16 mouse cellular contexts compared by ENCODE assay signal in genomic region chr11:35406522-35406921, GRCm38 (mm10).
DNase-seq lines count a peak whose midpoint lies in the region; ATAC-seq and TF ChIP-seq lines count a peak whose summit lies in the region.
"Had no signal": no experiment of that assay in that cellular context is flagged by ENCODE, and none has a peak within 500 bp of the region (broad histone marks: within the 10 kb centered on the region; RNA-seq: fewer than 3 reads in every experiment).

No protein-coding gene starts in this region.

- no peak overlapping the region for H3K4me3 ChIP-seq in gastrocnemius, adult 2 months
- H3K4me3 ChIP-seq in lung, embryonic 16.5 days (ENCODE audit: low read length): no peak overlapping the region
- H3K4me3 ChIP-seq: kidney, embryonic 15.5 days; neural tube, embryonic 13.5 days had no signal

- peaks cover 7% of the 10 kb centered on the region; the same call in 1 of the 2 replicates for H3K4me1 ChIP-seq in lung, embryonic 16.5 days (replicated peaks; ENCODE audit: control insufficient read depth, insufficient read depth, low read length)

- intact Hi-C loops in gastrocnemius, adult 2 months (cut with DNase I): loop anchor here (10.0 kb wide), 1 partner anchor 562 kb away; no protein-coding TSS in a partner anchor
- intact Hi-C loops in gastrocnemius, postnatal 36 days (cut with DNase I): loop anchor here (2.0 to 5.0 kb wide), 2 partner anchors 288 to 564 kb away; no protein-coding TSS in a partner anchor

- DNase-seq in gastrocnemius, adult 2 months: no peak
- DNase-seq in gastrocnemius, postnatal 36 days: no peak
- DNase-seq in kidney, postnatal 4 days: peak; percentile 34 to 43
- DNase-seq in kidney, adult 11 months: no peak
- peak; percentile 71 for DNase-seq in brain, embryonic 14.5 days (ENCODE audit: low read depth)
- DNase-seq in cerebellum, adult 9-11 months: no peak
- DNase-seq in left cerebral cortex, adult 11 months (ENCODE audit: low spot score): no peak
- DNase-seq: adrenal gland, adult 2 months; cerebellum, adult 18-20 months; gastrocnemius, postnatal 25 days; right cerebral cortex, postnatal 4 days; thymus, adult 18-20 months had no signal

- peak overlapping the region; percentile 8; the same call in 1 of the 2 replicates for H3K27ac ChIP-seq in gastrocnemius, adult 2 months
- H3K27ac ChIP-seq in lung, embryonic 16.5 days (ENCODE audit: low read length): peak overlapping the region; percentile 23
- H3K27ac ChIP-seq: kidney, embryonic 15.5 days; neural tube, embryonic 13.5 days had no signal

- peak; percentile 66 for ATAC-seq in lung, embryonic 16.5 days (ENCODE audit: low read depth)

- no peak for TF ChIP-seq CTCF in gastrocnemius, adult 2 months (IDR thresholded peaks at IDR 0.05)
- no peak for TF ChIP-seq CTCF in brain, embryonic 14.5 days (IDR thresholded peaks at IDR 0.05; ENCODE audit: borderline replicate concordance, extremely low read depth, insufficient read depth, insufficient read length)

- no peaks in the 10 kb centered on the region for H3K27me3 ChIP-seq in lung, embryonic 16.5 days (ENCODE audit: control insufficient read depth, insufficient read depth, low read depth, low read length)

- no peaks in the 10 kb centered on the region for H3K36me3 ChIP-seq in lung, embryonic 16.5 days (ENCODE audit: control insufficient read depth, insufficient read depth, low read length)
- H3K36me3 ChIP-seq: kidney, embryonic 15.5 days; neural tube, embryonic 13.5 days had no signal

- H3K9ac ChIP-seq in lung, embryonic 16.5 days (ENCODE audit: low read length): no peak overlapping the region
- H3K9ac ChIP-seq: kidney, embryonic 15.5 days; neural tube, embryonic 13.5 days had no signal

- no peak for TF ChIP-seq POLR2A in brain, embryonic 14.5 days (IDR thresholded peaks at IDR 0.05; ENCODE audit: borderline replicate concordance, extremely low read depth, insufficient read depth, insufficient read length, poor library complexity, severe bottlenecking)

- 45% methylated on average over 6 of the region's 6 CpGs for WGBS in lung, embryonic 16.5 days

- no peak overlapping the region for H3K4me2 ChIP-seq in lung, embryonic 16.5 days (ENCODE audit: low read depth, low read length)
- H3K4me2 ChIP-seq: kidney, embryonic 15.5 days; liver, embryonic 11.5 days; neural tube, embryonic 13.5 days had no signal

- no peaks in the 10 kb centered on the region for H3K9me3 ChIP-seq in lung, embryonic 16.5 days (ENCODE audit: control insufficient read depth, low read length)
- H3K9me3 ChIP-seq: kidney, embryonic 15.5 days; neural tube, embryonic 13.5 days had no signal

Comparison
In these comparisons a context has a peak if more than half of its experiments do, and no peak if none do; other contexts are left out.
1. DNase-seq: peak in kidney, postnatal 4 days (2 of 2) and brain, embryonic 14.5 days (single experiment); none in gastrocnemius, adult 2 months (single experiment), gastrocnemius, postnatal 36 days (0 of 2), kidney, adult 11 months (single experiment), cerebellum, adult 9-11 months (single experiment) and left cerebral cortex, adult 11 months (single experiment).